Mouse (Mus musculus): Measurements from ENCODE around the gene Dnajb12. TPM values are rescaled to one million over a fixed set of nuclear protein-coding genes. Genes with fewer than 3 reads are reported as not detected.

Gene Dnajb12
- polyA plus RNA-seq, 1 experiment from 2014 or later: 17.8 TPM

GRCm38 (mm10) chr10:59923493-59923892, 44.1 kb downstream of the Dnajb12 start:
- ATAC-seq (replicated peaks; ENCODE audit: insufficient number of reproducible peaks, insufficient read depth, low FRiP score, low read depth): no peak

GRCm38 (mm10) chr10:59924305-59924704, 44.9 kb downstream of the Dnajb12 start:
- Histone ChIP-seq H3K9ac (no peak overlapping the region), H3K9me3 (replicated peaks) (no peaks in the 10 kb centered on the region), H3K27ac (peak overlapping the region; percentile 7; the same call in 1 of the 2 replicates), H3K27me3 (no peaks in the 10 kb centered on the region), H3K4me3 (no peak overlapping the region), H3K4me1 (replicated peaks) (peaks cover 31% of the 10 kb centered on the region), H3K4me2 (no peak overlapping the region), H3K36me3 (no peaks in the 10 kb centered on the region)
- no peak for ATAC-seq (replicated peaks; ENCODE audit: insufficient number of reproducible peaks, insufficient read depth, low FRiP score, low read depth)
- 28% methylated on average over 3 of the region's 3 CpGs for WGBS

More at GRCm38 (mm10) chr10:59923493-59923892, 44.1 kb downstream of the Dnajb12 start:
- no peak overlapping the region for H3K4me2 ChIP-seq
- WGBS: 88% methylated on average over 2 of the region's 2 CpGs
- H3K36me3 ChIP-seq: no peaks in the 10 kb centered on the region
- H3K27me3 ChIP-seq: no peaks in the 10 kb centered on the region
- no peaks in the 10 kb centered on the region for H3K9me3 ChIP-seq (replicated peaks)
- no peak overlapping the region for H3K4me3 ChIP-seq
- H3K27ac ChIP-seq: no peak overlapping the region
- H3K9ac ChIP-seq: no peak overlapping the region
- peaks cover 34% of the 10 kb centered on the region for H3K4me1 ChIP-seq (replicated peaks)

GRCm38 (mm10) chr10:59929205-59929604, 49.8 kb downstream of the Dnajb12 start:
- Histone ChIP-seq H3K36me3 (no peaks in the 10 kb centered on the region), H3K9me3 (replicated peaks) (no peaks in the 10 kb centered on the region), H3K4me2 (no peak overlapping the region), H3K4me3 (no peak overlapping the region), H3K4me1 (replicated peaks) (peaks cover 5% of the 10 kb centered on the region), H3K9ac (no peak overlapping the region), H3K27me3 (no peaks in the 10 kb centered on the region), H3K27ac (no peak overlapping the region)
- no peak for ATAC-seq (replicated peaks; ENCODE audit: insufficient number of reproducible peaks, insufficient read depth, low FRiP score, low read depth)
- WGBS: 80% methylated on average over 7 of the region's 7 CpGs

GRCm38 (mm10) chr10:59930996-59931395, 51.6 kb downstream of the Dnajb12 start:
- Histone ChIP-seq H3K4me2 (no peak overlapping the region), H3K9ac (no peak overlapping the region), H3K36me3 (no peaks in the 10 kb centered on the region), H3K9me3 (replicated peaks) (no peaks in the 10 kb centered on the region), H3K4me1 (replicated peaks) (peaks cover under 1% of the 10 kb centered on the region; the same call in 1 of the 2 replicates), H3K27ac (no peak overlapping the region), H3K27me3 (no peaks in the 10 kb centered on the region), H3K4me3 (no peak overlapping the region)
- WGBS: 40% methylated on average over 10 of the region's 10 CpGs
- ATAC-seq (replicated peaks; ENCODE audit: insufficient number of reproducible peaks, insufficient read depth, low FRiP score, low read depth): no peak

- 57% methylated on average over 6 of the region's 6 CpGs for WGBS
Measured at GRCm38 (mm10) chr10:59932521-59932920, 53.2 kb downstream of the Dnajb12 start.

GRCm38 (mm10) chr10:59934039-59934438, 54.7 kb downstream of the Dnajb12 start:
- ATAC-seq (replicated peaks; ENCODE audit: insufficient number of reproducible peaks, insufficient read depth, low FRiP score, low read depth): no peak
- no peak overlapping the region for H3K27ac ChIP-seq
- H3K4me2 ChIP-seq: no peak overlapping the region
- no peak overlapping the region for H3K4me3 ChIP-seq
- H3K27me3 ChIP-seq: no peaks in the 10 kb centered on the region
- no peaks in the 10 kb centered on the region for H3K36me3 ChIP-seq
- H3K9me3 ChIP-seq (replicated peaks): no peaks in the 10 kb centered on the region
- no peak overlapping the region for H3K9ac ChIP-seq
- WGBS: 54% methylated on average over 3 of the region's 3 CpGs
- H3K4me1 ChIP-seq (replicated peaks): peaks cover 4% of the 10 kb centered on the region; the same call in 1 of the 2 replicates

More at GRCm38 (mm10) chr10:59932521-59932920, 53.2 kb downstream of the Dnajb12 start:
- H3K4me1 ChIP-seq (replicated peaks): peaks cover 4% of the 10 kb centered on the region; the same call in 1 of the 2 replicates
- no peaks in the 10 kb centered on the region for H3K27me3 ChIP-seq
- H3K4me2 ChIP-seq: no peak overlapping the region
- H3K36me3 ChIP-seq: no peaks in the 10 kb centered on the region
- H3K9ac ChIP-seq: no peak overlapping the region
- no peak overlapping the region for H3K4me3 ChIP-seq
- H3K27ac ChIP-seq: no peak overlapping the region
- no peaks in the 10 kb centered on the region for H3K9me3 ChIP-seq (replicated peaks)
- no peak for ATAC-seq (replicated peaks; ENCODE audit: insufficient number of reproducible peaks, insufficient read depth, low FRiP score, low read depth)

- no peaks in the 10 kb centered on the region for H3K36me3 ChIP-seq
- H3K27me3 ChIP-seq: no peaks in the 10 kb centered on the region
- WGBS: 44% methylated on average over 8 of the region's 8 CpGs
- peaks cover 4% of the 10 kb centered on the region; the same call in 1 of the 2 replicates for H3K4me1 ChIP-seq (replicated peaks)
- H3K27ac ChIP-seq: no peak overlapping the region
- ATAC-seq (replicated peaks; ENCODE audit: insufficient number of reproducible peaks, insufficient read depth, low FRiP score, low read depth): no peak
- no peak overlapping the region for H3K4me2 ChIP-seq
- no peaks in the 10 kb centered on the region for H3K9me3 ChIP-seq (replicated peaks)
- H3K9ac ChIP-seq: no peak overlapping the region
- H3K4me3 ChIP-seq: no peak overlapping the region
Measured at GRCm38 (mm10) chr10:59936058-59936856, 56.9 kb downstream of the Dnajb12 start.

- H3K27ac ChIP-seq: no peak overlapping the region
- H3K36me3 ChIP-seq: no peaks in the 10 kb centered on the region
- H3K9me3 ChIP-seq (replicated peaks): no peaks in the 10 kb centered on the region
- WGBS: 83% methylated on average over 5 of the region's 5 CpGs
- H3K4me3 ChIP-seq: no peak overlapping the region
- peaks cover 20% of the 10 kb centered on the region for H3K4me1 ChIP-seq (replicated peaks)
- no peak overlapping the region for H3K4me2 ChIP-seq
- no peaks in the 10 kb centered on the region for H3K27me3 ChIP-seq
- H3K9ac ChIP-seq: no peak overlapping the region
- ATAC-seq (replicated peaks; ENCODE audit: insufficient number of reproducible peaks, insufficient read depth, low FRiP score, low read depth): no peak
Measured at GRCm38 (mm10) chr10:59938662-59939061, 59.3 kb downstream of the Dnajb12 start.

GRCm38 (mm10) chr10:59939081-59939480, 59.7 kb downstream of the Dnajb12 start:
- no peak for ATAC-seq (replicated peaks; ENCODE audit: insufficient number of reproducible peaks, insufficient read depth, low FRiP score, low read depth)
- Histone ChIP-seq H3K27me3 (no peaks in the 10 kb centered on the region), H3K4me1 (replicated peaks) (peaks cover 22% of the 10 kb centered on the region), H3K36me3 (no peaks in the 10 kb centered on the region), H3K4me3 (no peak overlapping the region), H3K9me3 (replicated peaks) (no peaks in the 10 kb centered on the region), H3K4me2 (no peak overlapping the region), H3K27ac (no peak overlapping the region), H3K9ac (no peak overlapping the region)
- WGBS: 73% methylated on average over 1 of the region's 1 CpGs

GRCm38 (mm10) chr10:59942281-59942846, 63.0 kb downstream of the Dnajb12 start:
- peak overlapping the region; percentile 32; the same call in 1 of the 2 replicates for H3K9ac ChIP-seq
- no peaks in the 10 kb centered on the region for H3K27me3 ChIP-seq
- H3K36me3 ChIP-seq: no peaks in the 10 kb centered on the region
- peak overlapping the region; percentile 27 for H3K4me3 ChIP-seq
- H3K4me1 ChIP-seq (replicated peaks): peaks cover 21% of the 10 kb centered on the region
- ATAC-seq (replicated peaks; ENCODE audit: insufficient number of reproducible peaks, insufficient read depth, low FRiP score, low read depth): no peak
- peak overlapping the region; percentile 63 for H3K27ac ChIP-seq
- peak overlapping the region; percentile 60 for H3K4me2 ChIP-seq
- 43% methylated on average over 21 of the region's 21 CpGs for WGBS
- H3K9me3 ChIP-seq (replicated peaks): no peaks in the 10 kb centered on the region

GRCm38 (mm10) chr10:59942847-59943420, 63.6 kb downstream of the Dnajb12 start:
- Histone ChIP-seq H3K9me3 (replicated peaks) (no peaks in the 10 kb centered on the region), H3K27me3 (no peaks in the 10 kb centered on the region), H3K4me3 (peak overlapping the region; percentile 27), H3K27ac (peak overlapping the region; percentile 63), H3K36me3 (no peaks in the 10 kb centered on the region), H3K4me1 (replicated peaks) (peaks cover 27% of the 10 kb centered on the region), H3K4me2 (peak overlapping the region; percentile 60), H3K9ac (peak overlapping the region; percentile 32; the same call in 1 of the 2 replicates)
- 0 out of 2 replicates have a peak, but pooled peaks have one; percentile 47 for ATAC-seq (replicated peaks; ENCODE audit: insufficient number of reproducible peaks, insufficient read depth, low FRiP score, low read depth)
- under 1% methylated on average over 16 of the region's 16 CpGs for WGBS
